Comparison of ENCODE assay signal across 13 mouse cellular contexts in genomic region chr11:74468195-74468594, GRCm38 (mm10).
A peak's percentile ranks its signal among the peaks of the same experiment; 100 is the strongest.
DNase-seq lines count a peak whose midpoint lies in the region; ATAC-seq lines count a peak whose summit lies in the region.
"Had no signal": no experiment of that assay in that cellular context is flagged by ENCODE, and none has a peak within 500 bp of the region (broad histone marks: within the 10 kb centered on the region; RNA-seq: fewer than 3 reads in every experiment).

No protein-coding gene starts in this region.

- no peaks in the 10 kb centered on the region for H3K27me3 ChIP-seq in liver, embryonic 12.5 days (replicated peaks)
- H3K27me3 ChIP-seq in forebrain, embryonic 14.5 days (replicated peaks; ENCODE audit: control insufficient read depth, insufficient read depth, low read length) = no peaks in the 10 kb centered on the region
- H3K27me3 ChIP-seq in intestine, embryonic 15.5 days (replicated peaks) = no peaks in the 10 kb centered on the region
- H3K27me3 ChIP-seq: limb, embryonic 15.5 days; neural tube, embryonic 13.5 days had no signal

- H3K4me3 ChIP-seq in liver, embryonic 12.5 days = no peak overlapping the region
- H3K4me3 ChIP-seq in forebrain, embryonic 14.5 days (ENCODE audit: low read depth, low read length) = no peak overlapping the region
- no peak overlapping the region for H3K4me3 ChIP-seq in intestine, embryonic 15.5 days (replicated peaks)
- H3K4me3 ChIP-seq: limb, embryonic 15.5 days; neural tube, embryonic 13.5 days had no signal

- ATAC-seq in liver, embryonic 12.5 days = no peak
- peak; percentile 55 for ATAC-seq in forebrain, embryonic 14.5 days
- ATAC-seq in intestine, embryonic 15.5 days = peak; percentile 52

- intact Hi-C loops in left cerebral cortex, postnatal 14 days (cut with DNase I) = no loop called here

- no peak overlapping the region for H3K9ac ChIP-seq in liver, embryonic 12.5 days
- no peak overlapping the region for H3K9ac ChIP-seq in forebrain, embryonic 14.5 days (ENCODE audit: low read length)
- no peak overlapping the region for H3K9ac ChIP-seq in intestine, embryonic 15.5 days
- H3K9ac ChIP-seq: limb, embryonic 15.5 days; neural tube, embryonic 13.5 days had no signal

- H3K9me3 ChIP-seq in liver, embryonic 12.5 days (replicated peaks) = no peaks in the 10 kb centered on the region
- H3K9me3 ChIP-seq in forebrain, embryonic 14.5 days (replicated peaks; ENCODE audit: control insufficient read depth, low read length) = no peaks in the 10 kb centered on the region
- H3K9me3 ChIP-seq in intestine, embryonic 15.5 days = no peaks in the 10 kb centered on the region
- H3K9me3 ChIP-seq: G1E; limb, embryonic 15.5 days; neural tube, embryonic 13.5 days had no signal

- peaks cover 23% of the 10 kb centered on the region for H3K4me1 ChIP-seq in liver, embryonic 12.5 days
- H3K4me1 ChIP-seq in forebrain, embryonic 14.5 days (ENCODE audit: control insufficient read depth, insufficient read depth, low read length) = no peaks in the 10 kb centered on the region
- H3K4me1 ChIP-seq in intestine, embryonic 15.5 days (replicated peaks) = peaks cover 26% of the 10 kb centered on the region

- WGBS in liver, embryonic 12.5 days (ENCODE audit: insufficient replicate concordance) = 43% methylated on average over 6 of the region's 6 CpGs
- 52% methylated on average over 6 of the region's 6 CpGs for WGBS in forebrain, embryonic 14.5 days
- WGBS in intestine, embryonic 15.5 days = 17% methylated on average over 6 of the region's 6 CpGs

- H3K36me3 ChIP-seq in liver, embryonic 12.5 days = no peaks in the 10 kb centered on the region
- no peaks in the 10 kb centered on the region for H3K36me3 ChIP-seq in forebrain, embryonic 14.5 days (ENCODE audit: control insufficient read depth, insufficient read depth, low read length)
- H3K36me3 ChIP-seq in intestine, embryonic 15.5 days = no peaks in the 10 kb centered on the region
- H3K36me3 ChIP-seq: limb, embryonic 15.5 days; neural tube, embryonic 13.5 days had no signal

- H3K4me2 ChIP-seq in liver, embryonic 12.5 days = no peak overlapping the region
- no peak overlapping the region for H3K4me2 ChIP-seq in forebrain, embryonic 14.5 days (ENCODE audit: low read length)
- no peak overlapping the region for H3K4me2 ChIP-seq in intestine, embryonic 15.5 days (replicated peaks)
- H3K4me2 ChIP-seq: limb, embryonic 15.5 days; neural tube, embryonic 13.5 days had no signal

- peak; percentile 33 for DNase-seq in liver
- peak; percentile 36 for DNase-seq in forebrain, embryonic 14.5 days (ENCODE audit: low spot score)
- DNase-seq in retina, postnatal 7 days (ENCODE audit: low read depth, low spot score) = peak; percentile 54
- DNase-seq in layer of hippocampus, adult 18-20 months (ENCODE audit: low spot score in 2 of 2) = no peak
- no peak for DNase-seq in urinary bladder, postnatal 36 days (ENCODE audit: low spot score in 2 of 2)
- no peak for DNase-seq in left cerebral cortex, postnatal 14 days (ENCODE audit: low spot score in 2 of 2)
- DNase-seq: thymus, postnatal 25 days had no signal

- no peak overlapping the region for H3K27ac ChIP-seq in liver, embryonic 12.5 days
- H3K27ac ChIP-seq in forebrain, embryonic 14.5 days (ENCODE audit: low read depth, low read length) = no peak overlapping the region
- no peak overlapping the region for H3K27ac ChIP-seq in intestine, embryonic 15.5 days
- H3K27ac ChIP-seq: kidney, postnatal 0 days; limb, embryonic 15.5 days; neural tube, embryonic 13.5 days had no signal

Comparison
In these comparisons a context has a peak if more than half of its experiments do, and no peak if none do; other contexts are left out.
1. DNase-seq: peak in liver (single experiment), forebrain, embryonic 14.5 days (single experiment) and retina, postnatal 7 days (single experiment); none in layer of hippocampus, adult 18-20 months (0 of 2), urinary bladder, postnatal 36 days (0 of 2) and left cerebral cortex, postnatal 14 days (0 of 2).